Mouse (Mus musculus): ENCODE results near the gene Rab6b.

- no peak for TF ChIP-seq POLR2A (IDR thresholded peaks at IDR 0.05; ENCODE audit: borderline replicate concordance, extremely low read depth, low read depth, low read length)
- no peak for TF ChIP-seq CTCF (IDR thresholded peaks at IDR 0.05; ENCODE audit: insufficient read depth, low read length)
Observed at GRCm38 (mm10) chr9:103163806-103164205, 52.2 kb downstream of the Rab6b start.

Measured in lung, adult 2 months (tissue).